Mouse (Mus musculus): ENCODE data around the gene Galnt9. TPM values are rescaled to one million over a fixed set of nuclear protein-coding genes. Genes with fewer than 3 reads are reported as not detected.

Galnt9 gene
- polyA plus RNA-seq, 1 experiment from 2014 or later, result 23.9 TPM

GRCm38 (mm10) chr5:110546726-110547406 lies 2.7 kb downstream of the Galnt9 start:
- WGBS, result 78% methylated on average over 5 of the region's 5 CpGs
- Histone ChIP-seq H3K4me3 (replicated peaks; ENCODE audit: low read length) (no peak overlapping the region), H3K36me3 (replicated peaks; ENCODE audit: control insufficient read depth, insufficient read depth) (no peaks in the 10 kb centered on the region), H3K4me2 (replicated peaks) (peak overlapping the region; percentile 73; the same call in 1 of the 2 replicates), H3K27ac (no peak overlapping the region), H3K4me1 (replicated peaks; ENCODE audit: control insufficient read depth, insufficient read depth, low read length) (peaks cover 13% of the 10 kb centered on the region), H3K9me3 (ENCODE audit: control insufficient read depth, low read length) (no peaks in the 10 kb centered on the region), H3K9ac (no peak overlapping the region), H3K27me3 (ENCODE audit: control insufficient read depth, insufficient read depth, low read length) (peaks cover 20% of the 10 kb centered on the region)
- ATAC-seq (ENCODE audit: low FRiP score), result no peak
- DNase-seq (ENCODE audit: low spot score), result no peak

DNA sequence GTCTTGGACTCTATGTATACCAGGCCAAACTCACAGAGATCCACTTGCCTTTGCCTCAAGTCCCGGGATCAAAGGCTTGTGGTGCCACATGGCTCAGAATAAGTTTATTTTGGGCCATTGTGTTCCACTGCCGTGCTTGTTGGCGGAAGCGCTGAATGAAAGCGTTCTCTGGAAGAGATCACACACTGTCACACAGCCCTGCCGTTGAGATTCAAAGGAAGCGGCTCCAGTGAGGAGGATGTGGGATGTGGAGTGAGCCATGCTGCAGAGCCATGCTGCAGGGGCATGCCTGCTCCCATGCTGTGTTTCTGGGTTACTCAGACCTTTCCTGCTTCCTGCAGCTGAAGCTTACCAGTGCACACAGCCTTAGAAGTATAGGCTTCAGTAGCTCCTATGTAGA lies 4.3 kb downstream of the Galnt9 start:
- Histone ChIP-seq H3K4me2 (replicated peaks) (no peak overlapping the region), H3K36me3 (replicated peaks; ENCODE audit: control insufficient read depth, insufficient read depth) (no peaks in the 10 kb centered on the region), H3K27ac (no peak overlapping the region), H3K4me1 (replicated peaks; ENCODE audit: control insufficient read depth, insufficient read depth, low read length) (peaks cover 13% of the 10 kb centered on the region), H3K27me3 (ENCODE audit: control insufficient read depth, insufficient read depth, low read length) (peaks cover 11% of the 10 kb centered on the region), H3K9me3 (ENCODE audit: control insufficient read depth, low read length) (no peaks in the 10 kb centered on the region), H3K9ac (no peak overlapping the region), H3K4me3 (replicated peaks; ENCODE audit: low read length) (no peak overlapping the region)
- 27% methylated on average over 7 of the region's 7 CpGs for WGBS
- ATAC-seq (ENCODE audit: low FRiP score) (no peak), DNase-seq (ENCODE audit: low spot score) (no peak)

DNA sequence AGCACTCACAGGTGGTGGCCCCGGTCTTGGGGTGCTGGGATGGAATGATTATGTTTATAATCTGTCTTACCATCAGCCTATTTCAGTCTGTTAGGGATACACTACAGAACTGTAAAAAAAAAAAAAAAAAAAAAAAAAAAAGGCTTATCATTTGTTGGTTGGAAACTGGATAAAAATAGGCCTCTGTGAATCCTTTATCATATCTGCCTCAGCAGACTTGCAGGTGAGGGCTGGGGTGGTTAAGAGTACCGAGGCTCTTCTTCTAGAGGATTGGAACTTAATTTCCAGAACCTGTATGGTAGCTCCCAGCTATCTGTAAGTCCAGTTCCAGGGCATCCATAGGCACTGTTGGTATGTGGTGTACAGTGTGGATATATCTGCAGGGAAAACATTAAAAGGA lies 6.0 kb downstream of the Galnt9 start:
- no peak overlapping the region for H3K4me2 ChIP-seq (replicated peaks)
- 80% methylated on average over 2 of the region's 2 CpGs for WGBS
- H3K27ac ChIP-seq, result no peak overlapping the region
- H3K9ac ChIP-seq, result no peak overlapping the region
- H3K4me1 ChIP-seq (replicated peaks; ENCODE audit: control insufficient read depth, insufficient read depth, low read length), result peaks cover 9% of the 10 kb centered on the region
- no peak overlapping the region for H3K4me3 ChIP-seq (replicated peaks; ENCODE audit: low read length)
- ATAC-seq (ENCODE audit: low FRiP score), result no peak
- H3K36me3 ChIP-seq (replicated peaks; ENCODE audit: control insufficient read depth, insufficient read depth), result no peaks in the 10 kb centered on the region
- no peak for DNase-seq (ENCODE audit: low spot score)
- H3K9me3 ChIP-seq (ENCODE audit: control insufficient read depth, low read length), result no peaks in the 10 kb centered on the region
- peaks cover 2% of the 10 kb centered on the region for H3K27me3 ChIP-seq (ENCODE audit: control insufficient read depth, insufficient read depth, low read length)

DNA sequence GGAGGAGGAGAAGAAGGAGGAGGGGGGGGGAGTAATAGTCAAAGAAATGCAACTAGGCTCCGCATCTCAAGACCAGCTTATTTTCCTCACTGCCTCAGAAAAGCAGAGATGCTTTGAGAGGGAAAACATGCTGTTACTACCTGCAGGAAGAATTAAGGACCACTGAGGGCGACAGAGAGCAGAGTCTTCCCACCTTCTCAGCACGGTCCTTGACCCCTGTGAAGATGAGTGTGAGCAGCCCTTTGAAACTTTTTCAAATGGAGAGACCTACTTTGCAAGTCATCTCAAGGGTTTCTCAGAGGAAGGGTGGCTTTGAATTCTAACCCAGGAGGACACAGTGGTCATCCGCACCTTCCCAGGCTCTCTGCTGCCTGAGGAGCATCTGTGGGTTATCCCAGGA lies 6.7 kb downstream of the Galnt9 start:
- no peak overlapping the region for H3K9ac ChIP-seq
- no peak overlapping the region for H3K4me2 ChIP-seq (replicated peaks)
- no peak overlapping the region for H3K27ac ChIP-seq
- no peaks in the 10 kb centered on the region for H3K9me3 ChIP-seq (ENCODE audit: control insufficient read depth, low read length)
- H3K27me3 ChIP-seq (ENCODE audit: control insufficient read depth, insufficient read depth, low read length), result no peaks in the 10 kb centered on the region; the same call in 1 of the 2 replicates
- 27% methylated on average over 4 of the region's 4 CpGs for WGBS
- ATAC-seq (ENCODE audit: low FRiP score), result no peak
- no peak overlapping the region for H3K4me3 ChIP-seq (replicated peaks; ENCODE audit: low read length)
- H3K4me1 ChIP-seq (replicated peaks; ENCODE audit: control insufficient read depth, insufficient read depth, low read length), result peaks cover 3% of the 10 kb centered on the region; the same call in 1 of the 2 replicates
- H3K36me3 ChIP-seq (replicated peaks; ENCODE audit: control insufficient read depth, insufficient read depth), result no peaks in the 10 kb centered on the region
- no peak for DNase-seq (ENCODE audit: low spot score)

DNA sequence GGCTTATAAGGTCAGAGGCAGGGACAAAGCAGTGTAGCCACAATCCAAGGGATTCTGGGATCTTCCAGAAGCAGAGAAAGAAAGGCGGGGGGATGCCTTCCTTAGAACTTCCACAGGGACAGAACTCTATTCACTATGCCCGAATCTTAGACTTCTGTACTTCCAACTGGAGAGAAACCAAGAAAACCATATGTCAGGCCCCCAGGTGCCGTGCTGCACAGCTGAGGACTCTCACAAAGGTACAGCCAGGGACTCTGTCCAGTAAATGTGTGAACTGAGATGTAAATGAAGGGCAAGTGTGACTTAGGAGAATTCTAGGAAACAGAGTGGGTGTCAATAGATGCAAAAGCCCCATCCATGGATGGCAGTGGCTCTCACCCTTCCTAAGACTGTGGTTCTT lies 7.8 kb downstream of the Galnt9 start:
- H3K9me3 ChIP-seq (ENCODE audit: control insufficient read depth, low read length), result no peaks in the 10 kb centered on the region
- no peaks in the 10 kb centered on the region for H3K4me1 ChIP-seq (replicated peaks; ENCODE audit: control insufficient read depth, insufficient read depth, low read length)
- H3K36me3 ChIP-seq (replicated peaks; ENCODE audit: control insufficient read depth, insufficient read depth), result no peaks in the 10 kb centered on the region
- DNase-seq (ENCODE audit: low spot score) (no peak), ATAC-seq (ENCODE audit: low FRiP score) (no peak)
- H3K4me2 ChIP-seq (replicated peaks), result no peak overlapping the region
- H3K27me3 ChIP-seq (ENCODE audit: control insufficient read depth, insufficient read depth, low read length), result no peaks in the 10 kb centered on the region
- whole genome bisulfite sequencing, result 74% methylated on average over 3 of the region's 3 CpGs
- no peak overlapping the region for H3K27ac ChIP-seq
- H3K9ac ChIP-seq, result no peak overlapping the region
- no peak overlapping the region for H3K4me3 ChIP-seq (replicated peaks; ENCODE audit: low read length)

GRCm38 (mm10) chr5:110553315-110553714 lies 9.2 kb downstream of the Galnt9 start:
- Histone ChIP-seq H3K27me3 (ENCODE audit: control insufficient read depth, insufficient read depth, low read length) (no peaks in the 10 kb centered on the region), H3K4me3 (replicated peaks; ENCODE audit: low read length) (no peak overlapping the region), H3K27ac (no peak overlapping the region), H3K9me3 (ENCODE audit: control insufficient read depth, low read length) (no peaks in the 10 kb centered on the region), H3K9ac (no peak overlapping the region), H3K4me2 (replicated peaks) (no peak overlapping the region), H3K36me3 (replicated peaks; ENCODE audit: control insufficient read depth, insufficient read depth) (no peaks in the 10 kb centered on the region), H3K4me1 (replicated peaks; ENCODE audit: control insufficient read depth, insufficient read depth, low read length) (no peaks in the 10 kb centered on the region)
- ATAC-seq (ENCODE audit: low FRiP score) (no peak; the same call in 1 of the 2 replicates), DNase-seq (ENCODE audit: low spot score) (no peak)
- WGBS, result 35% methylated on average over 4 of the region's 4 CpGs

GRCm38 (mm10) chr5:110555198-110555597 lies 11.0 kb downstream of the Galnt9 start:
- no peaks in the 10 kb centered on the region for H3K36me3 ChIP-seq (replicated peaks; ENCODE audit: control insufficient read depth, insufficient read depth)
- no peak overlapping the region for H3K27ac ChIP-seq
- H3K9me3 ChIP-seq (ENCODE audit: control insufficient read depth, low read length), result no peaks in the 10 kb centered on the region
- H3K9ac ChIP-seq, result no peak overlapping the region
- DNase-seq (ENCODE audit: low spot score), result no peak
- no peak overlapping the region for H3K4me3 ChIP-seq (replicated peaks; ENCODE audit: low read length)
- H3K27me3 ChIP-seq (ENCODE audit: control insufficient read depth, insufficient read depth, low read length), result no peaks in the 10 kb centered on the region
- WGBS, result 67% methylated on average over 2 of the region's 2 CpGs
- no peak for ATAC-seq (ENCODE audit: low FRiP score)
- H3K4me1 ChIP-seq (replicated peaks; ENCODE audit: control insufficient read depth, insufficient read depth, low read length), result no peaks in the 10 kb centered on the region
- no peak overlapping the region for H3K4me2 ChIP-seq (replicated peaks)

DNA sequence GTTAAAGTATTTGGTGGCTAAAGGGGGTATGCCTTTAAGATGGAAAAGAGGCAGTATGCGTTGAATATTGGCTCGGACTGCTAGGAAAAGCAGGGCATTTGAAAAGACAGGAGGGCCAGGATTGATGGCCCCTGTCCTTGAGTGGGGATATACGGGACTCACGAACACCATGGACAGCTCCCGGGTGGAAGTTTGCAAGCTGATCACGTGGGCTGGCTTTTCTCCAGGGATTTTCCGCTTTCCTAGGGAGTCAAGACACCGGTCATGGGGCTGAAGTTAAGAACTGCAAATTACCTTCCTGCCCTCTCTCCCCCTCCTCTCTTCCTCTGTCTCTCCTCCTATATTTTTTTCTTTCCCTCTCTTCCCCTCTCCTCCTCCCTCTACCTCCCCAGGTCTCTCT lies 14.2 kb downstream of the Galnt9 start:
- no peak overlapping the region for H3K4me2 ChIP-seq (replicated peaks)

DNA sequence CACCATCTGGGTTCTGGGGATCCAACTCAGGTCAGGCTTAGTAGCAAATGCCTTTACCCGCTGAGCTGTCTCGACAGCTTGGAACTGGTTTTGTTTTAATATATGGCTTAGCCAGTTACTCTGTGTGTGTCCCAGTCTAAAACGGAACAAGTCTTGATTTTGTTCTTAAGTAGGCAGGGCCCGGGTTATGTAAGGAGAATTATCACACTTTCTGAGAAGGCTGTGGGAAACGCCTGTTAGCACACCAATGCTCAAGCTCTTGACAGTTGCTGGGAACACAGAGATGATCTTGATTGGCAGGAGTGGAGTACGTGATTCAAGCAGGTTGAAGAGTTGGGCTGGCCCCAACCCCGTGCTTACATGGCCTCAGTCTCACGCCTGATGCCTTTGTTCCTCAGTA lies 15.5 kb downstream of the Galnt9 start:
- no peaks in the 10 kb centered on the region for H3K27me3 ChIP-seq (ENCODE audit: control insufficient read depth, insufficient read depth, low read length)
- H3K4me3 ChIP-seq (replicated peaks; ENCODE audit: low read length), result no peak overlapping the region
- H3K4me1 ChIP-seq (replicated peaks; ENCODE audit: control insufficient read depth, insufficient read depth, low read length), result no peaks in the 10 kb centered on the region
- ATAC-seq (ENCODE audit: low FRiP score) (no peak), DNase-seq (ENCODE audit: low spot score) (no peak)
- H3K9me3 ChIP-seq (ENCODE audit: control insufficient read depth, low read length), result no peaks in the 10 kb centered on the region
- H3K36me3 ChIP-seq (replicated peaks; ENCODE audit: control insufficient read depth, insufficient read depth), result no peaks in the 10 kb centered on the region
- H3K4me2 ChIP-seq (replicated peaks), result no peak overlapping the region
- whole genome bisulfite sequencing, result 91% methylated on average over 8 of the region's 8 CpGs
- H3K9ac ChIP-seq, result no peak overlapping the region
- no peak overlapping the region for H3K27ac ChIP-seq

More for the DNA sequence above, 14.2 kb downstream of the Galnt9 start:
- H3K9ac ChIP-seq, result no peak overlapping the region
- no peak overlapping the region for H3K4me3 ChIP-seq (replicated peaks; ENCODE audit: low read length)
- no peaks in the 10 kb centered on the region for H3K4me1 ChIP-seq (replicated peaks; ENCODE audit: control insufficient read depth, insufficient read depth, low read length)
- no peak overlapping the region for H3K27ac ChIP-seq
- DNase-seq (ENCODE audit: low spot score) (peak; percentile 51), ATAC-seq (ENCODE audit: low FRiP score) (no peak)
- no peaks in the 10 kb centered on the region for H3K27me3 ChIP-seq (ENCODE audit: control insufficient read depth, insufficient read depth, low read length)
- 9% methylated on average over 8 of the region's 8 CpGs for WGBS
- no peaks in the 10 kb centered on the region for H3K36me3 ChIP-seq (replicated peaks; ENCODE audit: control insufficient read depth, insufficient read depth)
- no peaks in the 10 kb centered on the region for H3K9me3 ChIP-seq (ENCODE audit: control insufficient read depth, low read length)

All from hindbrain, embryonic 14.5 days (tissue).